Mouse (Mus musculus) embryonic facial prominence, embryonic 10.5 days (tissue): ENCODE measurements at regions not wholly inside any gene's neighbourhood (a gene's known extent, or its start where the extent isn't known, plus 50 kb on each side); places are given as distances from the start of the nearest gene placed in this dataset.

Experiments used
- DNase-seq: peaks from one replicate; pipeline ENCODE4 v3.0.0-alpha.2; 2017; ENCODE audit warnings: low spot score
- H3K27ac ChIP-seq: fragments of 300-500 bp; sonication (generic); replicated peaks from 2 replicates; pipeline ENCODE4 v1.5.1; 2016; ENCODE audit warnings: mild to moderate bottlenecking
- H3K27me3 ChIP-seq: fragments of 300-500 bp; sonication (generic); replicated peaks from 2 replicates; pipeline ENCODE4 v1.6.1; 2016; ENCODE audit warnings: low read depth, mild to moderate bottlenecking; ENCODE audit not compliant: poor library complexity, severe bottlenecking
- H3K36me3 ChIP-seq: fragments of 300-500 bp; sonication (generic); replicated peaks from 2 replicates; pipeline ENCODE4 v1.6.1; 2016; ENCODE audit warnings: mild to moderate bottlenecking, moderate library complexity
- H3K4me1 ChIP-seq: fragments of 300-500 bp; sonication (generic); 2 replicates; pipeline ENCODE4 v1.6.1; 2016
- H3K4me3 ChIP-seq: fragments of 300-500 bp; sonication (generic); 2 replicates; pipeline ENCODE4 v1.5.1; 2016; ENCODE audit warnings: mild to moderate bottlenecking, moderate library complexity
- H3K9me3 ChIP-seq: fragments of 300-500 bp; sonication (generic); 2 replicates; pipeline ENCODE4 v1.6.1; 2016; ENCODE audit warnings: mild to moderate bottlenecking
- WGBS: fragments of 180-500 bp; shearing (Covaris S2); methylation state at CpG from one replicate; pipeline ENCODE4 v1.1.7; 2016; 5-methylcytosine and 5-hydroxymethylcytosine counted together

- no peak for DNase-seq
- WGBS, result 78% methylated on average over 10 of the region's 10 CpGs
- H3K27me3 ChIP-seq, result no peaks in the 10 kb centered on the region
- peaks cover 5% of the 10 kb centered on the region; the same call in 1 of the 2 replicates for H3K9me3 ChIP-seq
- H3K27ac ChIP-seq, result no peak overlapping the region
- no peaks in the 10 kb centered on the region for H3K36me3 ChIP-seq
- peaks cover 6% of the 10 kb centered on the region; the same call in 1 of the 2 replicates for H3K4me1 ChIP-seq
- H3K4me3 ChIP-seq, result no peak overlapping the region
Measured at GRCm38 (mm10) chr9:47054595-47054994, 56.1 kb downstream of the Gm4791 start.

DNA sequence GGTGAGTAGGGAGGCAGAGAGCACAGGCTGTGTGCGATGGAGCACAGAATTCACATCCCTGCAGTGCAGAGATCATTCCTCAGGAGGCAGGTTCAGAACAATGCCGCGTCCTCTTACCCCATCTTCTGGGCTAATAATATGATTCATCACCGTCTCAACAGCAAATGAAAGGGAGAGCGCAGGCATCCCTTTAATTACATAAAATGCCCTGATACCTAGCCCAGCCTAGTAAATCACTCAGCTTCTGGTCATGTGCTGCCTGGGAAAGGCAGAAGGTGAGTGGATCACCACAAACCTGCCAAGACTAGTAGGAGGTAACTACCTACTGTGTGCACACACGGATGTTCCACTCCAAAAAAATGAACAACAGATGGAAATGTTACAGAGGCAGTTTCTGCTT lies 57.0 kb downstream of the Gm4791 start:
- Histone ChIP-seq H3K27ac (no peak overlapping the region), H3K36me3 (no peaks in the 10 kb centered on the region), H3K9me3 (no peaks in the 10 kb centered on the region), H3K4me3 (no peak overlapping the region), H3K4me1 (peaks cover 7% of the 10 kb centered on the region; the same call in 1 of the 2 replicates), H3K27me3 (no peaks in the 10 kb centered on the region)
- 87% methylated on average over 6 of the region's 6 CpGs for WGBS
- DNase-seq, result no peak

- Histone ChIP-seq H3K9me3 (no peaks in the 10 kb centered on the region), H3K27me3 (no peaks in the 10 kb centered on the region), H3K4me3 (no peak overlapping the region), H3K27ac (no peak overlapping the region), H3K36me3 (no peaks in the 10 kb centered on the region), H3K4me1 (peaks cover 7% of the 10 kb centered on the region; the same call in 1 of the 2 replicates)
- peak; percentile 23 for DNase-seq
- 82% methylated on average over 7 of the region's 7 CpGs for WGBS
Measured at GRCm38 (mm10) chr9:47059339-47060005, 60.9 kb downstream of the Gm4791 start.

DNA sequence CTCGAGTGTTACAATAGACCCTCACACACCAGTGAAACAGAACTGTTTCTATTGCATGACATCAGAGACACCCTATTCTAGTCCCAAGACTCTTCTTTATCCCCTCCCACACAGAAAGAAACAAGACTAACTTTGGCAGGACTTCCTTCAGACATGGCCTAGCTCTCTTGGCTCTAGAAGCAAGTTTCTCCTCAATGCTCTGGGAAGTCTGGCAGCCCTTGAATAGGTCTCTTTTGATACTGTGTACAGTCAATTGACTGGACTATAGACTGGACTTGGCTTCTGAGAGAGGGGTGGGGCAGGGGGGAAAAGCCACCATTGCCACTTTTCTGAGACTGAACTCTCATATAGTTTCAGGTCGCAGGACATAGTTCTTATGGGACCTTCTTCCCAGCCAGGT lies 62.2 kb downstream of the Gm4791 start:
- no peak for DNase-seq
- Histone ChIP-seq H3K36me3 (no peaks in the 10 kb centered on the region), H3K4me3 (no peak overlapping the region), H3K27ac (no peak overlapping the region), H3K27me3 (no peaks in the 10 kb centered on the region), H3K4me1 (peaks cover 7% of the 10 kb centered on the region; the same call in 1 of the 2 replicates), H3K9me3 (no peaks in the 10 kb centered on the region)
- 87% methylated on average over 2 of the region's 2 CpGs for WGBS

- WGBS, result 87% methylated on average over 7 of the region's 7 CpGs
- Histone ChIP-seq H3K4me3 (no peak overlapping the region), H3K27me3 (no peaks in the 10 kb centered on the region), H3K9me3 (no peaks in the 10 kb centered on the region), H3K36me3 (no peaks in the 10 kb centered on the region), H3K27ac (no peak overlapping the region), H3K4me1 (peaks cover 7% of the 10 kb centered on the region; the same call in 1 of the 2 replicates)
- no peak for DNase-seq
Measured at GRCm38 (mm10) chr9:47062516-47062915, 64.0 kb downstream of the Gm4791 start.

DNA sequence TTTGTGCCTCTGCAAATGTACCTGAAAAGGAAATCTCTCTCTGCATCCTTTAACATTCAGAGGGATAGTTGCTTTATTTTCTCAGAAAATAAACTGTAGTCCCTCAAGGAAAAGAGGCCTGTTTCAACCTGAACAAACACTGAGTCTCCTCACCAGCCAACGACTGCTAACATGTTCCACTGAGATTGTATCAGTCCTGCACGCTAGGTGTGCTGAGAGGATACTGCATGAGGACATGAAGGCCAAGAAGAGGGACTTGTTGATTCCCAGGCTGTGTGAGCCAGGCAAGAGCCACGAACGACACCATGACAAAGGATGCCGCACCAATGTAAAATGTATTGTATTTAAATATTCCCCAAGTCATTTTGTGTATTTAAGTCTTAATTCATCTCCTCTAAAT lies 65.2 kb downstream of the Gm4791 start:
- WGBS, result 76% methylated on average over 5 of the region's 5 CpGs
- DNase-seq, result no peak

GRCm38 (mm10) chr9:47064463-47065032 lies 66.0 kb downstream of the Gm4791 start:
- Histone ChIP-seq H3K27me3 (no peaks in the 10 kb centered on the region), H3K27ac (no peak overlapping the region), H3K4me1 (peaks cover 8% of the 10 kb centered on the region), H3K9me3 (no peaks in the 10 kb centered on the region), H3K4me3 (no peak overlapping the region), H3K36me3 (no peaks in the 10 kb centered on the region)
- DNase-seq, result no peak
- WGBS, result 86% methylated on average over 5 of the region's 5 CpGs

More for the DNA sequence above, 65.2 kb downstream of the Gm4791 start:
- H3K27me3 ChIP-seq, result no peaks in the 10 kb centered on the region
- H3K4me1 ChIP-seq, result peaks cover 7% of the 10 kb centered on the region; the same call in 1 of the 2 replicates
- no peak overlapping the region for H3K27ac ChIP-seq
- H3K4me3 ChIP-seq, result no peak overlapping the region
- no peaks in the 10 kb centered on the region for H3K36me3 ChIP-seq
- H3K9me3 ChIP-seq, result no peaks in the 10 kb centered on the region

- peak; percentile 20 for DNase-seq
- WGBS, result 15% methylated on average over 5 of the region's 5 CpGs
- no peaks in the 10 kb centered on the region for H3K36me3 ChIP-seq
- H3K27me3 ChIP-seq, result peaks cover 4% of the 10 kb centered on the region; the same call in 1 of the 2 replicates
- H3K4me1 ChIP-seq, result peaks cover 17% of the 10 kb centered on the region
- peak overlapping the region; percentile 55 for H3K27ac ChIP-seq
- no peaks in the 10 kb centered on the region for H3K9me3 ChIP-seq
- no peak overlapping the region for H3K4me3 ChIP-seq
Measured at GRCm38 (mm10) chr9:47069436-47069835, 70.9 kb downstream of the Gm4791 start.

- 96% methylated on average over 5 of the region's 5 CpGs for WGBS
- peaks cover 14% of the 10 kb centered on the region for H3K27me3 ChIP-seq
- H3K9me3 ChIP-seq, result no peaks in the 10 kb centered on the region
- no peak overlapping the region for H3K4me3 ChIP-seq
- no peaks in the 10 kb centered on the region for H3K36me3 ChIP-seq
- peaks cover 28% of the 10 kb centered on the region for H3K4me1 ChIP-seq
- DNase-seq, result no peak
- H3K27ac ChIP-seq, result no peak overlapping the region
Measured at GRCm38 (mm10) chr9:47070958-47071357, 72.4 kb downstream of the Gm4791 start.

DNA sequence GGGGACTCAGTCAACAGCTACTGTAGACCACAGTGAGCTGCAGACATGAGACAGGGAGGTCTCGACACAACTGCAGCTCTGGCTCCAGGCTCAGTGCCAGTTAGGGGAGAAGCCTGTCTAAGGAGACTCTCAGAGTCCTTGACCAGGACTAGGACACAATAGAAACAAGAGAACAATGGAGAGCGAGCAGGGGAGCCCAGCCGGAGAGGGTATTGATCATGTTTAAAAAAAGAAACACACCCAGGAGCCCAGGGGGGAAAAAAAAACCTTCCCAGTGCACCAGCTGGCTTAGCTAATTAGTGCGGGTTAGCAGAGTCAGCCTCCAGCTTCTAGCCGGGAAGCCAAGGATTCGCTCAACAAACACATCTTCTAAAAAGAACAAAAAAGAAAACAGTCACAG lies 78.4 kb downstream of the Gm4791 start:
- Histone ChIP-seq H3K4me1 (peaks cover 29% of the 10 kb centered on the region), H3K4me3 (no peak overlapping the region), H3K27me3 (peaks cover 26% of the 10 kb centered on the region; the same call in 1 of the 2 replicates), H3K27ac (peak overlapping the region; percentile 59), H3K9me3 (no peaks in the 10 kb centered on the region), H3K36me3 (no peaks in the 10 kb centered on the region)
- DNase-seq, result no peak
- 16% methylated on average over 6 of the region's 6 CpGs for WGBS

GRCm38 (mm10) chr9:47077416-47077815 lies 78.9 kb downstream of the Gm4791 start:
- peak overlapping the region; percentile 59 for H3K27ac ChIP-seq
- no peaks in the 10 kb centered on the region for H3K36me3 ChIP-seq
- WGBS, result 14% methylated on average over 2 of the region's 2 CpGs
- peaks cover 29% of the 10 kb centered on the region for H3K4me1 ChIP-seq
- H3K9me3 ChIP-seq, result no peaks in the 10 kb centered on the region
- peaks cover 26% of the 10 kb centered on the region; the same call in 1 of the 2 replicates for H3K27me3 ChIP-seq
- no peak overlapping the region for H3K4me3 ChIP-seq
- DNase-seq, result no peak

GRCm38 (mm10) chr9:47077945-47078344 lies 79.4 kb downstream of the Gm4791 start:
- Histone ChIP-seq H3K27ac (no peak overlapping the region), H3K27me3 (peaks cover 26% of the 10 kb centered on the region; the same call in 1 of the 2 replicates), H3K9me3 (no peaks in the 10 kb centered on the region), H3K36me3 (no peaks in the 10 kb centered on the region), H3K4me3 (no peak overlapping the region), H3K4me1 (peaks cover 29% of the 10 kb centered on the region)
- no peak for DNase-seq
- WGBS, result 96% methylated on average over 3 of the region's 3 CpGs

DNA sequence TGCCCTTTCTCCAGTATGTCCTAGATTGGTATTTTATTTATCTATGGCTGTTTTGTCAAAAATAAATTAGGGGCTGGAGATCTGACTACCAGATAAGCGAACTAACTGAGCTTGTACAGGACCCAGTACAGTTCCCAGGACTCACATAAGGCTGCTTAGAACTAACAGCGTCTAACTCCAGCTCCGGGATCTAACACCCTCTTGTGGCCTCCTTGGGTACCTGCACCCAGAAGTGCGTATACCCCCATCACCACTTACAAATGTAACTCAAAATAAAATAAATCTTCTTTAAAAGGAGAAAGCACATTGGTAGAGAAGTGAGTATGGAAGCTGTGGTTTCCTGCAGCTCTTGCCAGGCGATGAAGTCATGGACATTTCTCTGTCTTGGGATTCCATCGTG lies 82.9 kb downstream of the Gm4791 start:
- Histone ChIP-seq H3K36me3 (no peaks in the 10 kb centered on the region), H3K4me3 (no peak overlapping the region), H3K27me3 (0 out of 2 replicates have a peak, but pooled peaks cover 13% of the 10 kb centered on the region), H3K9me3 (no peaks in the 10 kb centered on the region), H3K27ac (no peak overlapping the region), H3K4me1 (peaks cover 18% of the 10 kb centered on the region)
- 93% methylated on average over 6 of the region's 6 CpGs for WGBS
- no peak for DNase-seq
